In genomic region chr4:148820171-148820570, GRCm38 (mm10) we compare ENCODE assay signal across 20 mouse cellular contexts. TPM values are rescaled to one million over a fixed set of nuclear protein-coding genes. Genes with fewer than 3 reads are reported as not detected.
DNase-seq lines count a peak whose midpoint lies in the region; ATAC-seq and TF ChIP-seq lines count a peak whose summit lies in the region.
"Had no signal": no experiment of that assay in that cellular context is flagged by ENCODE, and none has a peak within 500 bp of the region (broad histone marks: within the 10 kb centered on the region; RNA-seq: fewer than 3 reads in every experiment).

No protein-coding gene starts in this region.

- WGBS in lung, postnatal 0 days: 67% methylated on average over 13 of the region's 13 CpGs
- WGBS in stomach, embryonic 16.5 days: 56% methylated on average over 13 of the region's 13 CpGs

- TF ChIP-seq EP300 in lung, postnatal 0 days (IDR thresholded peaks at IDR 0.05): no peak

- DNase-seq in adrenal gland, postnatal 14 days: peak; percentile 52
- no peak for DNase-seq in adrenal gland, adult 8-10 months
- DNase-seq in lung, postnatal 0 days (ENCODE audit: low spot score): no peak
- DNase-seq in lung, postnatal 14 days: no peak
- DNase-seq in adrenal gland, postnatal 25 days: peak; percentile 19
- DNase-seq in testis, postnatal 10 days (ENCODE audit: low spot score): no peak
- DNase-seq: cerebellum, adult 9-10 months; forebrain, postnatal 0 days; heart, postnatal 36 days; kidney, adult 18-20 months; kidney, postnatal 10 days; right cerebral cortex, postnatal 14 days; thymus, adult 2 months had no signal

- H3K36me3 ChIP-seq in lung, postnatal 0 days (ENCODE audit: insufficient read depth, low read length): no peaks in the 10 kb centered on the region
- H3K36me3 ChIP-seq in stomach, embryonic 16.5 days (ENCODE audit: control insufficient read depth, insufficient read depth, low read length): no peaks in the 10 kb centered on the region
- H3K36me3 ChIP-seq: hindbrain, embryonic 15.5 days; limb, embryonic 10.5 days; lung, embryonic 15.5 days; neural tube, embryonic 13.5 days had no signal

- H3K4me3 ChIP-seq in lung, postnatal 0 days (ENCODE audit: low read depth, low read length): no peak overlapping the region
- no peak overlapping the region for H3K4me3 ChIP-seq in stomach, embryonic 16.5 days (replicated peaks; ENCODE audit: low read length)
- H3K4me3 ChIP-seq: hindbrain, embryonic 15.5 days; layer of hippocampus, adult 2 months; limb, embryonic 10.5 days; lung, embryonic 15.5 days; neural tube, embryonic 13.5 days had no signal

- no peaks in the 10 kb centered on the region for H3K27me3 ChIP-seq in lung, postnatal 0 days (replicated peaks; ENCODE audit: insufficient read depth, low read length)
- peaks cover 6% of the 10 kb centered on the region; the same call in 1 of the 2 replicates for H3K27me3 ChIP-seq in stomach, embryonic 16.5 days (ENCODE audit: control insufficient read depth, insufficient read depth, low read length)
- H3K27me3 ChIP-seq: lung, embryonic 15.5 days had no signal

- H3K9me3 ChIP-seq in lung, postnatal 0 days (ENCODE audit: low read length): no peaks in the 10 kb centered on the region
- H3K9me3 ChIP-seq in stomach, embryonic 16.5 days (replicated peaks; ENCODE audit: control insufficient read depth, low read length): no peaks in the 10 kb centered on the region
- H3K9me3 ChIP-seq: hindbrain, embryonic 15.5 days; limb, embryonic 10.5 days; lung, embryonic 15.5 days; neural tube, embryonic 13.5 days had no signal

- ATAC-seq in lung, postnatal 0 days: peak; percentile 73
- ATAC-seq in stomach, embryonic 16.5 days (ENCODE audit: insufficient read depth, low FRiP score): peak; percentile 84
- ATAC-seq: forebrain, postnatal 0 days had no signal

- no peak for TF ChIP-seq CTCF in lung, postnatal 0 days (IDR thresholded peaks at IDR 0.05)

- no peaks in the 10 kb centered on the region for H3K4me1 ChIP-seq in lung, postnatal 0 days (ENCODE audit: insufficient read depth, low read depth, low read length)
- H3K4me1 ChIP-seq in stomach, embryonic 16.5 days (ENCODE audit: control insufficient read depth, insufficient read depth, low read length): peaks cover 17% of the 10 kb centered on the region

- no peak overlapping the region for H3K27ac ChIP-seq in lung, postnatal 0 days (ENCODE audit: low read length)
- peak overlapping the region; percentile 83 for H3K27ac ChIP-seq in stomach, embryonic 16.5 days (ENCODE audit: low read length)
- H3K27ac ChIP-seq: hindbrain, embryonic 15.5 days; layer of hippocampus, adult 2 months; limb, embryonic 10.5 days; lung, embryonic 15.5 days; neural tube, embryonic 13.5 days had no signal

- no peak overlapping the region for H3K9ac ChIP-seq in lung, postnatal 0 days (replicated peaks; ENCODE audit: low read depth)
- no peak overlapping the region for H3K9ac ChIP-seq in stomach, embryonic 16.5 days (ENCODE audit: low read length)
- H3K9ac ChIP-seq: forebrain, postnatal 0 days; hindbrain, embryonic 15.5 days; lung, embryonic 15.5 days; neural tube, embryonic 13.5 days had no signal

- no peak overlapping the region for H3K4me2 ChIP-seq in lung, postnatal 0 days (replicated peaks; ENCODE audit: low read depth, low read length)
- H3K4me2 ChIP-seq in stomach, embryonic 16.5 days (ENCODE audit: low read depth, low read length): peak overlapping the region; percentile 11; the same call in 1 of the 2 replicates
- H3K4me2 ChIP-seq: hindbrain, embryonic 15.5 days; liver, embryonic 11.5 days; lung, embryonic 15.5 days; neural tube, embryonic 13.5 days had no signal

RNA-seq across cellular contexts. Expression of gene Casz1, which starts 15.9 kb away (rescaled TPM):
- total RNA-seq in adrenal gland, postnatal 14 days (2021): 7.0 and 7.2 TPM in 2 replicates
- 10 to 100 TPM in 2 of 4 experiments, 1 to 10 TPM in 2; 5.3 to 14.4 (median 9.8) TPM for total RNA-seq in adrenal gland, adult 8-10 months (2022)
- 9.7 and 10.3 TPM in 2 replicates for polyA plus RNA-seq in lung, postnatal 0 days (2015; fragmentation: Nextera tagmentation; extraction: Ambion mirVana)
- 4.6 and 5.3 TPM in 2 replicates for total RNA-seq in adrenal gland, postnatal 25 days (2021)
- 9.9 and 10.5 TPM in 2 replicates for polyA plus RNA-seq in stomach, embryonic 16.5 days (2015; fragmentation: Nextera tagmentation; extraction: Ambion mirVana)

Comparison
In these comparisons a context has a peak if more than half of its experiments do, and no peak if none do; other contexts are left out.
1. DNase-seq: peak in adrenal gland, postnatal 14 days (single experiment) and adrenal gland, postnatal 25 days (single experiment); none in adrenal gland, adult 8-10 months (single experiment), lung, postnatal 0 days (single experiment), lung, postnatal 14 days (single experiment) and testis, postnatal 10 days (single experiment).